Mouse (Mus musculus) kidney, embryonic 16.5 days (tissue): ENCODE results near the gene Hnrnpul1. TPM values are rescaled to one million over a fixed set of nuclear protein-coding genes. Genes with fewer than 3 reads are reported as not detected.

Experiments
- ATAC-seq: fragments of 200-750 bp; cut with Nextera tagmentation; 2 replicates; pipeline ENCODE4 v1.8.0; 2017; ENCODE audit warnings: moderate TSS enrichment; ENCODE audit not compliant: low FRiP score, low TSS enrichment
- H3K27ac ChIP-seq: fragments of 300-500 bp; sonication (generic); 2 replicates; pipeline ENCODE4 v1.5.1; 2014; ENCODE audit warnings: low read length
- H3K27me3 ChIP-seq: fragments of 300-500 bp; sonication (generic); 2 replicates; pipeline ENCODE4 v1.6.1; 2014; ENCODE audit warnings: low read length, control low read depth, mixed read lengths; ENCODE audit not compliant: insufficient read depth
- H3K36me3 ChIP-seq: fragments of 300-500 bp; sonication (generic); 2 replicates; pipeline ENCODE4 v1.6.1; 2014; ENCODE audit warnings: low read length, control low read depth, mixed read lengths; ENCODE audit not compliant: insufficient read depth
- H3K4me1 ChIP-seq: fragments of 300-500 bp; sonication (generic); 2 replicates; pipeline ENCODE4 v1.6.1; 2014; ENCODE audit warnings: low read length, control low read depth, mixed read lengths; ENCODE audit not compliant: insufficient read depth
- H3K4me2 ChIP-seq: fragments of 300-500 bp; sonication (generic); replicated peaks from 2 replicates; pipeline ENCODE4 v1.6.1; 2014; ENCODE audit warnings: low read depth, low read length
- H3K4me3 ChIP-seq: fragments of 300-500 bp; sonication (generic); 2 replicates; pipeline ENCODE4 v1.5.1; 2014; ENCODE audit warnings: mild to moderate bottlenecking, low read length
- H3K9ac ChIP-seq: fragments of 300-500 bp; sonication (generic); replicated peaks from 2 replicates; pipeline ENCODE4 v1.6.1; 2014; ENCODE audit warnings: low read length
- H3K9me3 ChIP-seq: fragments of 300-500 bp; sonication (generic); 2 replicates; pipeline ENCODE4 v1.6.1; 2016; ENCODE audit warnings: low read length, control low read depth
- WGBS: fragments of 180-500 bp; shearing (Covaris S2); extraction: QIAGEN DNeasy Blood & Tissue Kit; methylation state at CpG from one replicate; pipeline ENCODE4 v1.1.7; 2014; 5-methylcytosine and 5-hydroxymethylcytosine counted together
- polyA plus RNA-seq: library from polyadenylated mRNA; unstranded; fragments of >200 nt; fragmentation: Nextera tagmentation; extraction: Ambion mirVana; gene quantifications from 2 replicates; pipeline ENCODE4 v1.2.1, GENCODE M21; 2015

Hnrnpul1 gene
- polyA plus RNA-seq, 1 experiment from 2014 or later = 43.7 TPM

- H3K4me2 ChIP-seq = peak overlapping the region; percentile 89
- H3K9me3 ChIP-seq = no peaks in the 10 kb centered on the region
- peaks cover 19% of the 10 kb centered on the region for H3K4me1 ChIP-seq
- H3K9ac ChIP-seq = peak overlapping the region; percentile 76
- 29% methylated on average over 3 of the region's 3 CpGs for WGBS
- H3K27ac ChIP-seq = peak overlapping the region; percentile 68; the same call in 1 of the 2 replicates
- H3K36me3 ChIP-seq = no peaks in the 10 kb centered on the region
- ATAC-seq = 0 out of 2 replicates have a peak, but pooled peaks have one; percentile 7
- H3K27me3 ChIP-seq = no peaks in the 10 kb centered on the region
- H3K4me3 ChIP-seq = peak overlapping the region; percentile 70
These were observed 34.5 kb upstream of the Hnrnpul1 start for GRCm38 (mm10) chr7:25789129-25789440.

GRCm38 (mm10) chr7:25788220-25789128 lies 33.9 kb upstream of the Hnrnpul1 start, which contains the start of gene Axl:
TSS of gene Axl (minus strand) at chr7:25788705.
- peak; percentile 92 for ATAC-seq
- H3K4me1 ChIP-seq = peaks cover 19% of the 10 kb centered on the region
- 1% methylated on average over 21 of the region's 30 CpGs for WGBS

GRCm38 (mm10) chr7:25787456-25788219 lies 33.1 kb upstream of the Hnrnpul1 start:
- Histone ChIP-seq H3K27me3 (no peaks in the 10 kb centered on the region), H3K4me2 (peak overlapping the region; percentile 89), H3K36me3 (0 out of 2 replicates have a peak, but pooled peaks cover 5% of the 10 kb centered on the region), H3K9me3 (no peaks in the 10 kb centered on the region), H3K4me1 (peaks cover 22% of the 10 kb centered on the region), H3K4me3 (peak overlapping the region; percentile 70), H3K9ac (peak overlapping the region; percentile 76), H3K27ac (peak overlapping the region; percentile 68; the same call in 1 of the 2 replicates)
- peak; percentile 30 for ATAC-seq
- 21% methylated on average over 8 of the region's 9 CpGs for WGBS

More at GRCm38 (mm10) chr7:25788220-25789128, 33.9 kb upstream of the Hnrnpul1 start, which contains the start of gene Axl:
- peak within 1 kb of the TSS; percentile 89 for H3K4me2 ChIP-seq
- peak within 1 kb of the TSS; percentile 68 for H3K27ac ChIP-seq
- peak within 1 kb of the TSS; percentile 70 for H3K4me3 ChIP-seq
- no peaks in the 10 kb centered on the region for H3K9me3 ChIP-seq
- peak within 1 kb of the TSS; percentile 76 for H3K9ac ChIP-seq
- no peaks in the 10 kb centered on the region for H3K27me3 ChIP-seq
- 0 out of 2 replicates have a peak, but pooled peaks cover 5% of the 10 kb centered on the region for H3K36me3 ChIP-seq

GRCm38 (mm10) chr7:25786974-25787373 lies 32.4 kb upstream of the Hnrnpul1 start:
- Histone ChIP-seq H3K4me3 (peak overlapping the region; percentile 70), H3K36me3 (0 out of 2 replicates have a peak, but pooled peaks cover 5% of the 10 kb centered on the region), H3K4me2 (peak overlapping the region; percentile 89)

GRCm38 (mm10) chr7:25785752-25786151 lies 31.2 kb upstream of the Hnrnpul1 start:
- no peaks in the 10 kb centered on the region for H3K27me3 ChIP-seq
- no peak overlapping the region for H3K4me3 ChIP-seq
- WGBS = 79% methylated on average over 4 of the region's 4 CpGs
- peaks cover 40% of the 10 kb centered on the region for H3K4me1 ChIP-seq
- no peak overlapping the region for H3K27ac ChIP-seq
- H3K36me3 ChIP-seq = 0 out of 2 replicates have a peak, but pooled peaks cover 5% of the 10 kb centered on the region
- ATAC-seq = no peak
- H3K9ac ChIP-seq = no peak overlapping the region
- no peaks in the 10 kb centered on the region for H3K9me3 ChIP-seq
- H3K4me2 ChIP-seq = no peak overlapping the region

More at GRCm38 (mm10) chr7:25786974-25787373, 32.4 kb upstream of the Hnrnpul1 start:
- Histone ChIP-seq H3K9me3 (no peaks in the 10 kb centered on the region), H3K27ac (no peak overlapping the region), H3K4me1 (peaks cover 28% of the 10 kb centered on the region), H3K27me3 (no peaks in the 10 kb centered on the region), H3K9ac (peak overlapping the region; percentile 76)
- 66% methylated on average over 4 of the region's 4 CpGs for WGBS
- ATAC-seq = no peak

GRCm38 (mm10) chr7:25784808-25785207 lies 30.3 kb upstream of the Hnrnpul1 start:
- no peak overlapping the region for H3K4me3 ChIP-seq
- H3K4me1 ChIP-seq = peaks cover 42% of the 10 kb centered on the region
- H3K27ac ChIP-seq = no peak overlapping the region
- no peak overlapping the region for H3K4me2 ChIP-seq
- ATAC-seq = no peak
- 42% methylated on average over 1 of the region's 1 CpGs for WGBS
- H3K27me3 ChIP-seq = no peaks in the 10 kb centered on the region
- H3K9ac ChIP-seq = no peak overlapping the region
- no peaks in the 10 kb centered on the region for H3K9me3 ChIP-seq
- H3K36me3 ChIP-seq = 0 out of 2 replicates have a peak, but pooled peaks cover 5% of the 10 kb centered on the region

GRCm38 (mm10) chr7:25783746-25784145 lies 29.2 kb upstream of the Hnrnpul1 start:
- 56% methylated on average over 8 of the region's 8 CpGs for WGBS
- H3K27ac ChIP-seq = no peak overlapping the region
- peaks cover 33% of the 10 kb centered on the region for H3K4me1 ChIP-seq

GRCm38 (mm10) chr7:25782744-25783143 lies 28.2 kb upstream of the Hnrnpul1 start:
- no peaks in the 10 kb centered on the region for H3K9me3 ChIP-seq
- no peak overlapping the region for H3K4me2 ChIP-seq
- H3K36me3 ChIP-seq = peaks cover 15% of the 10 kb centered on the region
- no peaks in the 10 kb centered on the region for H3K27me3 ChIP-seq
- H3K4me1 ChIP-seq = peaks cover 33% of the 10 kb centered on the region
- H3K27ac ChIP-seq = peak overlapping the region; percentile 87; the same call in 1 of the 2 replicates
- H3K4me3 ChIP-seq = no peak overlapping the region
- H3K9ac ChIP-seq = no peak overlapping the region
- WGBS = 77% methylated on average over 6 of the region's 6 CpGs
- no peak for ATAC-seq

More at GRCm38 (mm10) chr7:25783746-25784145, 29.2 kb upstream of the Hnrnpul1 start:
- Histone ChIP-seq H3K27me3 (no peaks in the 10 kb centered on the region), H3K4me3 (no peak overlapping the region), H3K4me2 (no peak overlapping the region), H3K36me3 (peaks cover 6% of the 10 kb centered on the region; the same call in 1 of the 2 replicates), H3K9me3 (no peaks in the 10 kb centered on the region), H3K9ac (no peak overlapping the region)
- ATAC-seq = no peak

- Histone ChIP-seq H3K27me3 (no peaks in the 10 kb centered on the region), H3K9me3 (no peaks in the 10 kb centered on the region), H3K9ac (peak overlapping the region; percentile 76), H3K4me3 (peak overlapping the region; percentile 45), H3K4me1 (peaks cover 28% of the 10 kb centered on the region), H3K36me3 (peaks cover 18% of the 10 kb centered on the region), H3K27ac (peak overlapping the region; percentile 87), H3K4me2 (peak overlapping the region; percentile 75)
- ATAC-seq = peak; percentile 78
- 33% methylated on average over 11 of the region's 11 CpGs for WGBS
These were observed 27.5 kb upstream of the Hnrnpul1 start for GRCm38 (mm10) chr7:25781937-25782610.
